Mouse (Mus musculus) intestine, embryonic 16.5 days (tissue): ENCODE measurements at regions not wholly inside any gene's neighbourhood (a gene's known extent, or its start where the extent isn't known, plus 50 kb on each side); places are given as distances from the start of the nearest gene placed in this dataset.

Experiments used
- ATAC-seq: fragments of 200-750 bp; cut with Nextera tagmentation; 2 replicates; pipeline ENCODE4 v1.8.0; 2017; ENCODE audit warnings: moderate TSS enrichment, moderate library complexity
- H3K27ac ChIP-seq: fragments of 300-500 bp; sonication (generic); 2 replicates; pipeline ENCODE4 v1.5.1; 2014; ENCODE audit warnings: mild to moderate bottlenecking, low read length
- H3K27me3 ChIP-seq: fragments of 300-500 bp; sonication (generic); replicated peaks from 2 replicates; pipeline ENCODE4 v1.6.1; 2014; ENCODE audit warnings: low read length, control low read depth, mixed read lengths; ENCODE audit not compliant: control insufficient read depth, insufficient read depth
- H3K36me3 ChIP-seq: fragments of 300-500 bp; sonication (generic); 2 replicates; pipeline ENCODE4 v1.6.1; 2014; ENCODE audit warnings: low read length, control low read depth; ENCODE audit not compliant: control insufficient read depth, insufficient read depth
- H3K4me1 ChIP-seq: fragments of 300-500 bp; sonication (generic); 2 replicates; pipeline ENCODE4 v1.6.1; 2014; ENCODE audit warnings: low read length, control low read depth, mixed read lengths; ENCODE audit not compliant: control insufficient read depth, insufficient read depth
- H3K4me2 ChIP-seq: fragments of 300-500 bp; sonication (generic); 2 replicates; pipeline ENCODE4 v1.6.1; 2014; ENCODE audit warnings: low read depth, low read length, control low read depth
- H3K4me3 ChIP-seq: fragments of 300-500 bp; sonication (generic); 2 replicates; pipeline ENCODE4 v1.5.1; 2014; ENCODE audit warnings: mild to moderate bottlenecking, low read length
- H3K9ac ChIP-seq: fragments of 300-500 bp; sonication (generic); 2 replicates; pipeline ENCODE4 v1.6.1; 2014; ENCODE audit warnings: low read depth, low read length
- H3K9me3 ChIP-seq: fragments of 300-500 bp; sonication (generic); 2 replicates; pipeline ENCODE4 v1.6.1; 2016; ENCODE audit warnings: low read length, control low read depth; ENCODE audit not compliant: control insufficient read depth
- WGBS: fragments of 180-500 bp; shearing (Covaris S2); extraction: QIAGEN DNeasy Blood & Tissue Kit; methylation state at CpG from one replicate; pipeline ENCODE4 v1.1.7; 2014; 5-methylcytosine and 5-hydroxymethylcytosine counted together

GRCm38 (mm10) chr3:131017899-131018298, 92.4 kb upstream of the Lef1 start:
- Histone ChIP-seq H3K4me1 (peaks cover 6% of the 10 kb centered on the region), H3K4me2 (no peak overlapping the region), H3K27ac (no peak overlapping the region), H3K27me3 (no peaks in the 10 kb centered on the region), H3K9me3 (no peaks in the 10 kb centered on the region), H3K9ac (no peak overlapping the region), H3K36me3 (no peaks in the 10 kb centered on the region), H3K4me3 (no peak overlapping the region)
- no peak for ATAC-seq
- WGBS, result 92% methylated on average over 9 of the region's 9 CpGs

- Histone ChIP-seq H3K9me3 (no peaks in the 10 kb centered on the region), H3K4me1 (peaks cover 6% of the 10 kb centered on the region), H3K4me3 (no peak overlapping the region), H3K27me3 (no peaks in the 10 kb centered on the region), H3K36me3 (no peaks in the 10 kb centered on the region), H3K4me2 (no peak overlapping the region), H3K27ac (no peak overlapping the region), H3K9ac (no peak overlapping the region)
- ATAC-seq, result no peak
- 47% methylated on average over 10 of the region's 10 CpGs for WGBS
Observed at GRCm38 (mm10) chr3:131016104-131016503, 94.2 kb upstream of the Lef1 start.

GRCm38 (mm10) chr3:131014092-131014716, 96.1 kb upstream of the Lef1 start:
- Histone ChIP-seq H3K9ac (no peak overlapping the region), H3K9me3 (no peaks in the 10 kb centered on the region), H3K4me3 (no peak overlapping the region), H3K4me2 (no peak overlapping the region), H3K36me3 (no peaks in the 10 kb centered on the region), H3K27me3 (no peaks in the 10 kb centered on the region), H3K4me1 (peaks cover 3% of the 10 kb centered on the region), H3K27ac (no peak overlapping the region)
- WGBS, result 53% methylated on average over 12 of the region's 12 CpGs
- no peak for ATAC-seq

GRCm38 (mm10) chr3:131000701-131001100, 109.6 kb upstream of the Lef1 start:
- no peak overlapping the region for H3K27ac ChIP-seq
- no peaks in the 10 kb centered on the region for H3K9me3 ChIP-seq
- H3K4me3 ChIP-seq, result no peak overlapping the region
- WGBS, result 82% methylated on average over 13 of the region's 13 CpGs
- H3K36me3 ChIP-seq, result no peaks in the 10 kb centered on the region
- ATAC-seq, result no peak
- H3K4me1 ChIP-seq, result no peaks in the 10 kb centered on the region
- no peak overlapping the region for H3K4me2 ChIP-seq
- H3K27me3 ChIP-seq, result 0 out of 2 replicates have a peak, but pooled peaks cover 6% of the 10 kb centered on the region
- H3K9ac ChIP-seq, result no peak overlapping the region

GRCm38 (mm10) chr3:131000252-131000651, 110.0 kb upstream of the Lef1 start:
- H3K27me3 ChIP-seq, result 0 out of 2 replicates have a peak, but pooled peaks cover 6% of the 10 kb centered on the region
- 43% methylated on average over 3 of the region's 3 CpGs for WGBS
- H3K9me3 ChIP-seq, result no peaks in the 10 kb centered on the region
- H3K4me1 ChIP-seq, result no peaks in the 10 kb centered on the region
- no peaks in the 10 kb centered on the region for H3K36me3 ChIP-seq
- H3K4me3 ChIP-seq, result no peak overlapping the region
- no peak for ATAC-seq
- no peak overlapping the region for H3K27ac ChIP-seq
- H3K4me2 ChIP-seq, result no peak overlapping the region
- H3K9ac ChIP-seq, result no peak overlapping the region

- no peak overlapping the region for H3K27ac ChIP-seq
- H3K4me1 ChIP-seq, result no peaks in the 10 kb centered on the region
- H3K27me3 ChIP-seq, result 0 out of 2 replicates have a peak, but pooled peaks cover 6% of the 10 kb centered on the region
- ATAC-seq, result peak; percentile 62; the same call in 1 of the 2 replicates
- H3K4me2 ChIP-seq, result 0 out of 2 replicates have a peak overlapping the region, but pooled peaks have one; percentile 1
- H3K9me3 ChIP-seq, result no peaks in the 10 kb centered on the region
- H3K9ac ChIP-seq, result no peak overlapping the region
- WGBS, result 44% methylated on average over 6 of the region's 6 CpGs
- no peak overlapping the region for H3K4me3 ChIP-seq
- H3K36me3 ChIP-seq, result no peaks in the 10 kb centered on the region
Observed at GRCm38 (mm10) chr3:130999818-131000217, 110.5 kb upstream of the Lef1 start.

GRCm38 (mm10) chr3:130998433-130998832, 111.8 kb upstream of the Lef1 start:
- H3K27ac ChIP-seq, result no peak overlapping the region
- no peaks in the 10 kb centered on the region for H3K4me1 ChIP-seq
- ATAC-seq, result no peak
- no peaks in the 10 kb centered on the region for H3K36me3 ChIP-seq
- no peak overlapping the region for H3K9ac ChIP-seq
- no peak overlapping the region for H3K4me2 ChIP-seq
- WGBS, result 65% methylated on average over 10 of the region's 10 CpGs
- no peaks in the 10 kb centered on the region for H3K9me3 ChIP-seq
- no peak overlapping the region for H3K4me3 ChIP-seq
- H3K27me3 ChIP-seq, result 0 out of 2 replicates have a peak, but pooled peaks cover 6% of the 10 kb centered on the region

GRCm38 (mm10) chr3:130996786-130997185, 113.5 kb upstream of the Lef1 start:
- Histone ChIP-seq H3K4me2 (no peak overlapping the region), H3K27me3 (0 out of 2 replicates have a peak, but pooled peaks cover 6% of the 10 kb centered on the region), H3K27ac (no peak overlapping the region), H3K9ac (no peak overlapping the region), H3K36me3 (no peaks in the 10 kb centered on the region), H3K4me1 (no peaks in the 10 kb centered on the region), H3K9me3 (no peaks in the 10 kb centered on the region), H3K4me3 (no peak overlapping the region)
- no peak for ATAC-seq
- 45% methylated on average over 11 of the region's 11 CpGs for WGBS

GRCm38 (mm10) chr3:130991971-130992370, 118.3 kb upstream of the Lef1 start:
- H3K27ac ChIP-seq, result no peak overlapping the region
- H3K9me3 ChIP-seq, result no peaks in the 10 kb centered on the region
- H3K4me1 ChIP-seq, result no peaks in the 10 kb centered on the region
- WGBS, result 59% methylated on average over 9 of the region's 9 CpGs
- no peak for ATAC-seq
- no peak overlapping the region for H3K4me3 ChIP-seq
- H3K36me3 ChIP-seq, result no peaks in the 10 kb centered on the region
- H3K4me2 ChIP-seq, result no peak overlapping the region
- H3K27me3 ChIP-seq, result no peaks in the 10 kb centered on the region
- no peak overlapping the region for H3K9ac ChIP-seq

GRCm38 (mm10) chr3:130986708-130987107, 123.6 kb upstream of the Lef1 start:
- H3K4me2 ChIP-seq, result no peak overlapping the region
- H3K36me3 ChIP-seq, result no peaks in the 10 kb centered on the region
- no peak overlapping the region for H3K9ac ChIP-seq
- H3K27me3 ChIP-seq, result no peaks in the 10 kb centered on the region
- no peak for ATAC-seq
- H3K27ac ChIP-seq, result no peak overlapping the region
- H3K4me1 ChIP-seq, result no peaks in the 10 kb centered on the region
- H3K9me3 ChIP-seq, result no peaks in the 10 kb centered on the region
- WGBS, result 69% methylated on average over 2 of the region's 2 CpGs
- no peak overlapping the region for H3K4me3 ChIP-seq
